In the genomic region with DNA sequence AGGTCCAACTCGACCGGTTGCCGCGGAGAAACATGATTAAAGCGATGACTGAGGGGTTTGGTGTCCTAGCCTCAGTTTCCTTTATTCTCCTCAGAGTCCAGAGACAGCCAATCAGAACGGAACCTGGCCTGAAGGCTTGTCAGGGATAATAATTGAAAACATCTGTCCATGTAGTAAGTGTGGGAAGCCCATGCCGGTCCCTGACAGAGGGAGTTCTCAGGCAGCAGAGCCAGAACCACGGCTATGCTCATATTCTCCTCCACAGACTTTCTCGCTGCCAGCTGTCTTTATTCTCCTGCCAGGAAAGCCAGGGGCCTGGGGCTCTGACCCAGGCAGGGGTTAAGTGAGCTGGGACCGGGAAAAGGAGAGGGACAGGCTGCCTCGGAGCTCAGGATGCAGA, we compare ENCODE assay signal across 12 mouse cellular contexts.
DNase-seq lines count a peak whose midpoint lies in the region; ATAC-seq and TF ChIP-seq lines count a peak whose summit lies in the region.
"Had no signal": no experiment of that assay in that cellular context is flagged by ENCODE, and none has a peak within 500 bp of the region (broad histone marks: within the 10 kb centered on the region; RNA-seq: fewer than 3 reads in every experiment).

No protein-coding gene starts in this region.

- H3K4me2 ChIP-seq in hindbrain, embryonic 11.5 days (replicated peaks; ENCODE audit: low read depth, low read length) = no peak overlapping the region
- no peak overlapping the region for H3K4me2 ChIP-seq in hindbrain, embryonic 13.5 days
- H3K4me2 ChIP-seq in neural tube, embryonic 11.5 days (ENCODE audit: low read depth) = no peak overlapping the region
- H3K4me2 ChIP-seq in neural tube, embryonic 15.5 days = no peak overlapping the region
- peak overlapping the region; percentile 20; the same call in 1 of the 2 replicates for H3K4me2 ChIP-seq in stomach, postnatal 0 days (replicated peaks; ENCODE audit: low read depth)
- H3K4me2 ChIP-seq: hindbrain, embryonic 14.5 days had no signal

- TF ChIP-seq CTCF in embryonic fibroblast, embryonic 13.5 days (IDR thresholded peaks at IDR 0.05; ENCODE audit: borderline replicate concordance, insufficient read depth, low read length) = no peak
- TF ChIP-seq CTCF in stomach, postnatal 0 days (IDR thresholded peaks at IDR 0.05; ENCODE audit: low read depth) = no peak

- TF ChIP-seq EP300 in stomach, postnatal 0 days (optimal IDR thresholded peaks at IDR 0.05) = no peak

- no peaks in the 10 kb centered on the region for H3K36me3 ChIP-seq in hindbrain, embryonic 11.5 days (ENCODE audit: control insufficient read depth, insufficient read depth, low read length)
- H3K36me3 ChIP-seq in hindbrain, embryonic 13.5 days = no peaks in the 10 kb centered on the region
- H3K36me3 ChIP-seq in neural tube, embryonic 11.5 days (ENCODE audit: control insufficient read depth, insufficient read depth, low read length) = no peaks in the 10 kb centered on the region
- H3K36me3 ChIP-seq in neural tube, embryonic 15.5 days = no peaks in the 10 kb centered on the region
- H3K36me3 ChIP-seq in stomach, postnatal 0 days (ENCODE audit: control insufficient read depth, insufficient read depth, low read length) = no peaks in the 10 kb centered on the region

- peak; percentile 5 for DNase-seq in hindbrain, embryonic 11.5 days (ENCODE audit: low spot score)
- DNase-seq in neural tube, embryonic 11.5 days (ENCODE audit: low spot score) = peak; percentile 15
- DNase-seq in stomach, postnatal 0 days (ENCODE audit: low spot score) = no peak
- DNase-seq in retina, postnatal 1 day = no peak
- DNase-seq: cerebellum, adult 8-10 months; gastrocnemius, postnatal 10 days; right cerebral cortex, adult 18-20 months had no signal

- H3K4me1 ChIP-seq in hindbrain, embryonic 11.5 days (replicated peaks; ENCODE audit: control insufficient read depth, insufficient read depth, low read length) = no peaks in the 10 kb centered on the region
- no peaks in the 10 kb centered on the region for H3K4me1 ChIP-seq in hindbrain, embryonic 13.5 days (replicated peaks)
- H3K4me1 ChIP-seq in neural tube, embryonic 11.5 days (ENCODE audit: control insufficient read depth, insufficient read depth, low read length) = no peaks in the 10 kb centered on the region
- H3K4me1 ChIP-seq in neural tube, embryonic 15.5 days = no peaks in the 10 kb centered on the region
- H3K4me1 ChIP-seq in embryonic fibroblast, embryonic 13.5 days (ENCODE audit: control insufficient read depth, insufficient read depth, low read length) = 0 out of 2 replicates have a peak, but pooled peaks cover 5% of the 10 kb centered on the region
- H3K4me1 ChIP-seq in stomach, postnatal 0 days (replicated peaks; ENCODE audit: control insufficient read depth, insufficient read depth) = no peaks in the 10 kb centered on the region

- H3K9me3 ChIP-seq in hindbrain, embryonic 11.5 days (ENCODE audit: control insufficient read depth, low read length) = no peaks in the 10 kb centered on the region
- H3K9me3 ChIP-seq in hindbrain, embryonic 13.5 days = no peaks in the 10 kb centered on the region
- no peaks in the 10 kb centered on the region for H3K9me3 ChIP-seq in neural tube, embryonic 11.5 days (ENCODE audit: control insufficient read depth, low read length)
- no peaks in the 10 kb centered on the region for H3K9me3 ChIP-seq in neural tube, embryonic 15.5 days (replicated peaks)
- no peaks in the 10 kb centered on the region for H3K9me3 ChIP-seq in stomach, postnatal 0 days (ENCODE audit: control insufficient read depth, low read length)

- no peak overlapping the region for H3K9ac ChIP-seq in hindbrain, embryonic 11.5 days (ENCODE audit: low read depth, low read length)
- H3K9ac ChIP-seq in hindbrain, embryonic 13.5 days = no peak overlapping the region
- H3K9ac ChIP-seq in neural tube, embryonic 11.5 days (ENCODE audit: low read length) = no peak overlapping the region
- no peak overlapping the region for H3K9ac ChIP-seq in neural tube, embryonic 15.5 days (replicated peaks)
- no peak overlapping the region for H3K9ac ChIP-seq in stomach, postnatal 0 days (ENCODE audit: low read length)
- H3K9ac ChIP-seq: hindbrain, embryonic 14.5 days had no signal

- H3K27ac ChIP-seq in hindbrain, embryonic 11.5 days (ENCODE audit: low read depth, low read length) = no peak overlapping the region
- H3K27ac ChIP-seq in hindbrain, embryonic 13.5 days = no peak overlapping the region
- H3K27ac ChIP-seq in neural tube, embryonic 11.5 days (ENCODE audit: low read depth, low read length) = no peak overlapping the region
- H3K27ac ChIP-seq in neural tube, embryonic 15.5 days (replicated peaks) = no peak overlapping the region
- peak overlapping the region; percentile 71 for H3K27ac ChIP-seq in embryonic fibroblast, embryonic 13.5 days (ENCODE audit: insufficient read depth, low read length)
- H3K27ac ChIP-seq in stomach, postnatal 0 days (replicated peaks) = peak overlapping the region; percentile 75
- H3K27ac ChIP-seq: hindbrain, embryonic 14.5 days; layer of hippocampus, adult 2 months had no signal

- H3K4me3 ChIP-seq in hindbrain, embryonic 11.5 days (ENCODE audit: low read depth, low read length) = no peak overlapping the region
- no peak overlapping the region for H3K4me3 ChIP-seq in hindbrain, embryonic 13.5 days
- no peak overlapping the region for H3K4me3 ChIP-seq in neural tube, embryonic 11.5 days (ENCODE audit: low read depth, low read length)
- no peak overlapping the region for H3K4me3 ChIP-seq in neural tube, embryonic 15.5 days (replicated peaks)
- no peak overlapping the region for H3K4me3 ChIP-seq in embryonic fibroblast, embryonic 13.5 days (ENCODE audit: insufficient read depth, low read length)
- H3K4me3 ChIP-seq in stomach, postnatal 0 days (ENCODE audit: low read depth, low read length) = no peak overlapping the region
- H3K4me3 ChIP-seq: layer of hippocampus, adult 2 months had no signal

- no peak for ATAC-seq in hindbrain, embryonic 11.5 days (ENCODE audit: low FRiP score)
- no peak for ATAC-seq in hindbrain, embryonic 13.5 days (ENCODE audit: low FRiP score)
- no peak for ATAC-seq in neural tube, embryonic 11.5 days (ENCODE audit: insufficient read depth, low FRiP score, low TSS enrichment)
- no peak for ATAC-seq in neural tube, embryonic 15.5 days (ENCODE audit: low FRiP score)
- no peak for ATAC-seq in stomach, postnatal 0 days (ENCODE audit: low FRiP score, low TSS enrichment)

- 52% methylated on average over 11 of the region's 11 CpGs for WGBS in hindbrain, embryonic 11.5 days
- 65% methylated on average over 11 of the region's 11 CpGs for WGBS in hindbrain, embryonic 13.5 days
- 65% methylated on average over 11 of the region's 11 CpGs for WGBS in neural tube, embryonic 11.5 days
- WGBS in neural tube, embryonic 15.5 days = 77% methylated on average over 11 of the region's 11 CpGs
- WGBS in stomach, postnatal 0 days = 27% methylated on average over 11 of the region's 11 CpGs

- H3K27me3 ChIP-seq in hindbrain, embryonic 11.5 days (ENCODE audit: control insufficient read depth, insufficient read depth, low read length) = no peaks in the 10 kb centered on the region
- H3K27me3 ChIP-seq in hindbrain, embryonic 13.5 days = no peaks in the 10 kb centered on the region
- no peaks in the 10 kb centered on the region for H3K27me3 ChIP-seq in neural tube, embryonic 11.5 days (ENCODE audit: control insufficient read depth, insufficient read depth, low read length)
- no peaks in the 10 kb centered on the region for H3K27me3 ChIP-seq in neural tube, embryonic 15.5 days (replicated peaks)
- no peaks in the 10 kb centered on the region for H3K27me3 ChIP-seq in stomach, postnatal 0 days (ENCODE audit: control insufficient read depth, insufficient read depth, low read length)

- no peak for TF ChIP-seq POLR2A in embryonic fibroblast, embryonic 13.5 days (IDR thresholded peaks at IDR 0.05; ENCODE audit: low read depth, low read length)

Comparison
In these comparisons a context has a peak if more than half of its experiments do, and no peak if none do; other contexts are left out.
1. DNase-seq: peak in hindbrain, embryonic 11.5 days (single experiment) and neural tube, embryonic 11.5 days (single experiment); none in stomach, postnatal 0 days (single experiment) and retina, postnatal 1 day (single experiment).
2. H3K27ac ChIP-seq: peak in embryonic fibroblast, embryonic 13.5 days (single experiment) and stomach, postnatal 0 days (single experiment); none in hindbrain, embryonic 11.5 days (single experiment), hindbrain, embryonic 13.5 days (single experiment), neural tube, embryonic 11.5 days (single experiment) and neural tube, embryonic 15.5 days (single experiment).